Mouse (Mus musculus) forebrain, embryonic 12.5 days (tissue): ENCODE results near the gene Eif4g1. TPM values are rescaled to one million over a fixed set of nuclear protein-coding genes. Genes with fewer than 3 reads are reported as not detected.

Source experiments
- ATAC-seq: fragments of 200-750 bp; cut with Nextera tagmentation; 2 replicates; pipeline ENCODE4 v1.8.0; 2017; ENCODE audit warnings: moderate TSS enrichment; ENCODE audit not compliant: low FRiP score
- H3K27ac ChIP-seq: fragments of 300-500 bp; sonication (generic); 2 replicates; pipeline ENCODE4 v1.5.1; 2016; ENCODE audit warnings: mild to moderate bottlenecking
- H3K27me3 ChIP-seq: fragments of 300-500 bp; sonication (generic); 2 replicates; pipeline ENCODE4 v1.6.1; 2016; ENCODE audit warnings: mild to moderate bottlenecking
- H3K36me3 ChIP-seq: fragments of 300-500 bp; sonication (generic); replicated peaks from 2 replicates; pipeline ENCODE4 v1.6.1; 2016; ENCODE audit warnings: mild to moderate bottlenecking
- H3K4me1 ChIP-seq: fragments of 300-500 bp; sonication (generic); 2 replicates; pipeline ENCODE4 v1.6.1; 2016
- H3K4me2 ChIP-seq: fragments of 300-500 bp; sonication (generic); 2 replicates; pipeline ENCODE4 v1.6.1; 2016; ENCODE audit warnings: mild to moderate bottlenecking, moderate library complexity
- H3K4me3 ChIP-seq: fragments of 300-500 bp; sonication (generic); replicated peaks from 2 replicates; pipeline ENCODE4 v1.5.1; 2016; ENCODE audit warnings: mild to moderate bottlenecking
- H3K9ac ChIP-seq: fragments of 300-500 bp; sonication (generic); 2 replicates; pipeline ENCODE4 v1.6.1; 2016; ENCODE audit warnings: mild to moderate bottlenecking
- H3K9me3 ChIP-seq: fragments of 300-500 bp; sonication (generic); 2 replicates; pipeline ENCODE4 v1.6.1; 2016
- WGBS: fragments of 180-500 bp; shearing (Covaris S2); methylation state at CpG from one replicate; pipeline ENCODE4 v1.1.7; 2016; 5-methylcytosine and 5-hydroxymethylcytosine counted together
- polyA plus RNA-seq: library from polyadenylated mRNA; unstranded; fragments of >200 nt; fragmentation: Nextera tagmentation; extraction: Ambion mirVana; gene quantifications from 2 replicates; pipeline ENCODE4 v1.2.1, GENCODE M21; 2016

Eif4g1 gene
- polyA plus RNA-seq, 1 experiment from 2014 or later = 190 TPM

DNA sequence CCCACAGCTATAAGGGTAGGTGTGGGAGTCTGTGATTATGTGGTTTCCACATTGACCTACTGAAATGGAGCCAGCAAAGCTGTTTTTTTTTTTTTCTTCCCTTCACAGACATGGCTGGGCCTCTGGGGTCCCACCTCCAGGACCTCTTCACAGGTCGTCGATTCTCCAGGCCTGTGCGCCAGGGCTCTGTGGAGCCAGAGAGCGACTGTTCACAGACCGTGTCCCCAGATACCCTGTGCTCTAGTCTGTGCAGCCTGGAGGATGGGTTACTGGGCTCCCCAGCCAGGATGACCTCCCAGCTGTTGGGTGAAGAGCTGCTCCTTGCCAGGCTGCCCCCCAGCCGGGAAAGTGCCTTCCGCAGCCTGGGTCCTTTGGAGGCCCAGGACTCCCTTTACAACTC, 33.2 kb downstream of the Eif4g1 start:
- peak overlapping the region; percentile 80 for H3K27ac ChIP-seq
- H3K4me3 ChIP-seq = no peak overlapping the region
- no peaks in the 10 kb centered on the region for H3K9me3 ChIP-seq
- peaks cover 40% of the 10 kb centered on the region for H3K4me1 ChIP-seq
- 45% methylated on average over 7 of the region's 7 CpGs for WGBS
- peak overlapping the region; percentile 30; the same call in 1 of the 2 replicates for H3K9ac ChIP-seq
- no peaks in the 10 kb centered on the region for H3K27me3 ChIP-seq
- 0 out of 2 replicates have a peak, but pooled peaks have one; percentile 22 for ATAC-seq
- H3K36me3 ChIP-seq = peaks cover 37% of the 10 kb centered on the region
- H3K4me2 ChIP-seq = 0 out of 2 replicates have a peak overlapping the region, but pooled peaks have one; percentile 2

- WGBS = 12% methylated on average over 12 of the region's 12 CpGs
- Histone ChIP-seq H3K9ac (peak overlapping the region; percentile 30), H3K9me3 (no peaks in the 10 kb centered on the region), H3K4me2 (peak overlapping the region; percentile 2; the same call in 1 of the 2 replicates), H3K36me3 (peaks cover 43% of the 10 kb centered on the region), H3K27me3 (no peaks in the 10 kb centered on the region), H3K4me1 (peaks cover 34% of the 10 kb centered on the region), H3K4me3 (no peak overlapping the region), H3K27ac (peak overlapping the region; percentile 80)
- ATAC-seq = peak; percentile 36
Measured at GRCm38 (mm10) chr16:20701729-20702521, 33.8 kb downstream of the Eif4g1 start.

DNA sequence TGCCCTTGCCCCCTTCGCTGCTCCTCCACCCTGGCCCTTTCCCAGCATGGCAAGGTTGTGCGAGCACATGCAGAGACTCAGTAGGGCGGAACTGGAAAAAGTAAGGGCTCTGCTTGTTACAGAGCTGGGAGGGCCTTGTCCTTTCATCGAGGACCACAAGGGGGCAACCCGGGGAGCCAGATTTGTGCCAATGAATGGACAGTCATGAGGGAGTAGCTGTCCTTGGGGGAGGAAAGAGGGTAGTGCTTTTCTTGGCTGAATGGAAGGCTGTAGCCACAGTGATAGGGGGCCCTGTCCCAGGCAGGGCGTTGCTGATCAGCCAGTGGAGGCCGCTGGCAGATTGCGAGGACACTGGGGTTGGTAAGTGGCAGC, 34.4 kb downstream of the Eif4g1 start:
- Histone ChIP-seq H3K9me3 (no peaks in the 10 kb centered on the region), H3K27ac (peak overlapping the region; percentile 80), H3K4me2 (peak overlapping the region; percentile 2; the same call in 1 of the 2 replicates), H3K36me3 (peaks cover 49% of the 10 kb centered on the region), H3K4me1 (peaks cover 29% of the 10 kb centered on the region), H3K4me3 (no peak overlapping the region), H3K9ac (peak overlapping the region; percentile 30; the same call in 1 of the 2 replicates), H3K27me3 (no peaks in the 10 kb centered on the region)
- WGBS = 4% methylated on average over 8 of the region's 8 CpGs
- peak; percentile 65 for ATAC-seq

GRCm38 (mm10) chr16:20703071-20703470, 35.0 kb downstream of the Eif4g1 start:
- H3K9ac ChIP-seq = no peak overlapping the region
- H3K9me3 ChIP-seq = no peaks in the 10 kb centered on the region
- H3K4me3 ChIP-seq = no peak overlapping the region
- H3K27me3 ChIP-seq = no peaks in the 10 kb centered on the region
- no peak overlapping the region for H3K27ac ChIP-seq
- 94% methylated on average over 10 of the region's 10 CpGs for WGBS
- H3K36me3 ChIP-seq = peaks cover 55% of the 10 kb centered on the region
- H3K4me1 ChIP-seq = peaks cover 28% of the 10 kb centered on the region
- ATAC-seq = no peak
- H3K4me2 ChIP-seq = no peak overlapping the region

GRCm38 (mm10) chr16:20703699-20704400, 35.7 kb downstream of the Eif4g1 start:
- Histone ChIP-seq H3K9ac (no peak overlapping the region), H3K4me1 (peaks cover 28% of the 10 kb centered on the region), H3K27me3 (no peaks in the 10 kb centered on the region), H3K4me3 (no peak overlapping the region), H3K36me3 (peaks cover 59% of the 10 kb centered on the region), H3K4me2 (no peak overlapping the region), H3K9me3 (no peaks in the 10 kb centered on the region), H3K27ac (no peak overlapping the region)
- no peak for ATAC-seq
- 86% methylated on average over 6 of the region's 6 CpGs for WGBS

GRCm38 (mm10) chr16:20705786-20706185, 37.7 kb downstream of the Eif4g1 start:
- H3K9me3 ChIP-seq = no peaks in the 10 kb centered on the region
- no peak overlapping the region for H3K27ac ChIP-seq
- no peaks in the 10 kb centered on the region for H3K27me3 ChIP-seq
- no peak overlapping the region for H3K4me3 ChIP-seq
- H3K4me1 ChIP-seq = peaks cover 22% of the 10 kb centered on the region
- no peak for ATAC-seq
- 80% methylated on average over 3 of the region's 3 CpGs for WGBS
- peaks cover 50% of the 10 kb centered on the region for H3K36me3 ChIP-seq
- H3K4me2 ChIP-seq = no peak overlapping the region
- H3K9ac ChIP-seq = no peak overlapping the region

DNA sequence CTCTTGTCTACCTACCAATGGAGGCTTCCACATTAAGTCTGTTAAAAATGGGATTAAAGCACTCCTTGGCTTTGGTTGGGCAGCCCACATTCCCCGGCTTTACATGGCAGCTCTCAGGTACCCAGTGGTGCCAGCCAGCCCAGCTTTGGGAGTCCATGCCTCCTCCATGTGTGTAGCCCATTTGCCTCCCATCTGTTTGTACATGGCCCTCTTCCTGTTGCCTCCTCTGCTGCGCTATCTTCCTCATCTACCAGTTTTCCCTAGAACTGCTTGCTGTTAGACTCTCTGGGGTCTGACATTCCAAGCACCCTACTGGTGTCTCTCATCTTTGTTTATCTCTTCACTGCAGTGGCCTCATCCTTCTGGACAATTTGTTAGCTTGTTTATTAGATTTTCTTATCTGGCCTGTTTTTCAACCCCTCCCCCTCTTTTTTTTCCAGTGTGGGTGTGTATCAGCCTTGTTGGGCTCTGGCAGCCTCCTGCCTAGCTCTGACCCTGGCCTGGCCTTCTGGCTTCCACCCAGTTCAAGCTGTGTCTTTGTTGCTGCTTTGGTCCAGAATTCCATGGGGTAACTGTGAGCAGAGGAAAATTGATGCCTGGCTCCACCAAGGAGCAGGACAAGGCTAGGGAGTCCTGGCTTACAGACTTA, 38.4 kb downstream of the Eif4g1 start:
- Histone ChIP-seq H3K27ac (no peak overlapping the region), H3K9ac (no peak overlapping the region), H3K36me3 (peaks cover 57% of the 10 kb centered on the region), H3K4me2 (no peak overlapping the region), H3K4me3 (no peak overlapping the region), H3K27me3 (no peaks in the 10 kb centered on the region), H3K9me3 (no peaks in the 10 kb centered on the region), H3K4me1 (peaks cover 18% of the 10 kb centered on the region)
- 92% methylated on average over 2 of the region's 2 CpGs for WGBS
- ATAC-seq = no peak

DNA sequence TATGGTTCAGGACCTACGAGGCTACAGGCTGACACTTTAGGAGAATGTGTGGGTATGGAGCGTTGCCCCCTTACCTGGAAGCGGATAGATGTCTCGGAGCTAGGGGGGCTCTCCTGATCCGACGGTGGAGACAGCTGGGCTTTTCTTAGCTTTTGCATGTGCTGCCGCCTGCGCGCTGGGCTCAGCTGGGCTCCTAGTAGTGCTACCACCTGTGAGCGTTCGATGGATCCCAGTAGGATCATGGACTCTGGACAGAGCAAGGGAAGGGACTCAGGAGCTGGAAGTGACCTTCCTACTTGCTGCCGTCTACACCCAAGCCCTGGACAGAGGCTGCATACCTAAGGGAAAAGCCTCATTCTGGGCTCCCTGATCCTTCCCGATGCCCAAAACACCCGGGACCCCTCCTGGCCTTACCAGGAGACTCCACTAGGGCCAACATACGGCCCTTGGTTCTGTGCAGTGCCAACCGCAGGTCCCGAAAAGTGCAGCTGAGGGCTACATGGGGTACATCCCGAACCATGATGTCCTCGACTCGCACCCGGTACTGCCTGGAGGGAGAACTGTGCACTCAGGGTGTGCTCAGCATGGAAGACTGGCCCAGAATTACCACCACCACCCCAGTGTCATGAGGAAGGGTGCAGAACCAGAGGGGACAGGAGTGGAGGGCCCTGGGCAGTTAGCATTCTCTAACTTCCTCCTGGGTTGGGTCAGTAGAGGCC, 40.3 kb downstream of the Eif4g1 start:
- no peaks in the 10 kb centered on the region for H3K27me3 ChIP-seq
- no peak overlapping the region; the same call in 1 of the 2 replicates for H3K9ac ChIP-seq
- WGBS = 94% methylated on average over 21 of the region's 21 CpGs
- ATAC-seq = peak; percentile 13
- peaks cover 64% of the 10 kb centered on the region for H3K36me3 ChIP-seq
- no peak overlapping the region for H3K4me2 ChIP-seq
- no peaks in the 10 kb centered on the region for H3K9me3 ChIP-seq
- no peak overlapping the region for H3K4me3 ChIP-seq
- no peak overlapping the region for H3K27ac ChIP-seq
- H3K4me1 ChIP-seq = no peaks in the 10 kb centered on the region; the same call in 1 of the 2 replicates

GRCm38 (mm10) chr16:20708939-20709734, 41.0 kb downstream of the Eif4g1 start:
- H3K4me1 ChIP-seq = peaks cover 5% of the 10 kb centered on the region
- WGBS = 71% methylated on average over 19 of the region's 19 CpGs
- ATAC-seq = peak; percentile 75
- no peak overlapping the region for H3K4me3 ChIP-seq
- no peaks in the 10 kb centered on the region for H3K27me3 ChIP-seq
- H3K36me3 ChIP-seq = peaks cover 56% of the 10 kb centered on the region
- no peak overlapping the region for H3K27ac ChIP-seq
- no peak overlapping the region for H3K9ac ChIP-seq
- no peak overlapping the region for H3K4me2 ChIP-seq
- no peaks in the 10 kb centered on the region for H3K9me3 ChIP-seq

- no peak overlapping the region for H3K27ac ChIP-seq
- H3K9me3 ChIP-seq = no peaks in the 10 kb centered on the region
- peaks cover 55% of the 10 kb centered on the region for H3K36me3 ChIP-seq
- H3K4me1 ChIP-seq = peaks cover 17% of the 10 kb centered on the region
- no peak for ATAC-seq
- no peak overlapping the region for H3K4me2 ChIP-seq
- 93% methylated on average over 11 of the region's 11 CpGs for WGBS
- no peak overlapping the region for H3K9ac ChIP-seq
- no peak overlapping the region for H3K4me3 ChIP-seq
- H3K27me3 ChIP-seq = no peaks in the 10 kb centered on the region
Measured at GRCm38 (mm10) chr16:20710370-20710769, 42.3 kb downstream of the Eif4g1 start.

GRCm38 (mm10) chr16:20710810-20711209, 42.7 kb downstream of the Eif4g1 start:
- 84% methylated on average over 4 of the region's 4 CpGs for WGBS
- H3K36me3 ChIP-seq = peaks cover 50% of the 10 kb centered on the region

More at GRCm38 (mm10) chr16:20710810-20711209, 42.7 kb downstream of the Eif4g1 start:
- Histone ChIP-seq H3K9me3 (no peaks in the 10 kb centered on the region), H3K27me3 (no peaks in the 10 kb centered on the region), H3K27ac (no peak overlapping the region), H3K9ac (no peak overlapping the region), H3K4me1 (peaks cover 21% of the 10 kb centered on the region), H3K4me3 (no peak overlapping the region), H3K4me2 (no peak overlapping the region)
- no peak for ATAC-seq
